Mouse (Mus musculus): Measurements from ENCODE around the gene Olfr1336. TPM values are rescaled to one million over a fixed set of nuclear protein-coding genes. Genes with fewer than 3 reads are reported as not detected.

The Olfr1336 gene
- polyA plus RNA-seq (2012; rRNA removed) = not detected in 2 replicates

DNA sequence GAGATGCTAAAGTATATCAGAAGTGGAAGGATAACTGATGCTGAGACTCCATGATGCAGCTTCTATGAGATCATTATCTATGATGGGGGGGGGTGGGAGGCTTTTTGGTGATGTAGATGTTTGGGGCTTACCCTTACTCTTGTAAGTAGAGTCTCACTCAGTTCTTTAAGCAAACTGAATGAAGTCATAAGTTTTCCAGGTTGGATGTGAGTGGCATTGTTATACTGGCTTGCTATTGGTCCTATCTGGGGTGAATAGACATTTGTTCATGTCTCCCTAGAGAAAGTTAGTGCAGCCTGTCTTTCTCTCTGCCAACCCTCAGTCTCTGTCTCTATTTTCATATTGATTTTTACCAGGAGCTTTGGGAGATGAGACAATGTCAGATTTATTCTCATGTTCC is at the start of gene Olfr1336:
Gene Olfr1336, plus strand, starts transcription at position 301 of the 400 bp plus-strand sequence.
- Histone ChIP-seq H3K36me3 (ENCODE audit: control insufficient read depth, insufficient read depth, low read length) (no peaks in the 10 kb centered on the region), H3K4me3 (ENCODE audit: low read depth, low read length) (no peak within 1 kb of the TSS), H3K27ac (ENCODE audit: insufficient read depth, low read depth, low read length) (no peak within 1 kb of the TSS), H3K27me3 (ENCODE audit: control insufficient read depth, insufficient read depth, low read length) (no peaks in the 10 kb centered on the region), H3K4me1 (ENCODE audit: control insufficient read depth, insufficient read depth, insufficient read length, low read length) (no peaks in the 10 kb centered on the region)
- TF ChIP-seq POLR2A (IDR thresholded peaks at IDR 0.05; ENCODE audit: low read depth, low read length) (no peak), CTCF (IDR thresholded peaks at IDR 0.05; ENCODE audit: extremely low read depth, insufficient read length, insufficient replicate concordance, low read depth, low read length) (no peak)

DNA sequence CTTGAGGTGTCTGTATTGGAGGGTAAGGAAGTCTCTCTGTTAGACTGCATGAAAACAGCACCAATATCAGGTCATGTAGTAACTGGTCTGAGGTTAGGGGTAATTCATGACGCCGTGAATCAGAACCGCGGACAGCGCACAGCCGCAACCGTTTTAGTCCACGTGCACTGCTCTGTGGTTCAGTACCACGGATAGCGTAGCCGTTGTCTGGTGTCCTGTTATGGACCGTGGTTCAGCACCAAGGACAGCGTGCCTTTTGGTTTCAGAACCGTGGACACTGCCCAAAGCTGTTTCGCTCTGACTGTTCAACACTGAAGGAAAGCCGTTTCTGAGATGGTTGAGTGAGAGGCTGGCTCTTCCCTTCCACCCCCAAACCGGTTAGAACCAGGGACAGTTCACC is 45.9 kb upstream of the Olfr1336 start, which contains the start of gene Gm20715:
Gene Gm20715, plus strand, starts transcription at position 235 of the 400 bp plus-strand sequence.
- Histone ChIP-seq H3K27ac (ENCODE audit: insufficient read depth, low read depth, low read length) (no peak within 1 kb of the TSS), H3K27me3 (ENCODE audit: control insufficient read depth, insufficient read depth, low read length) (no peaks in the 10 kb centered on the region), H3K4me1 (ENCODE audit: control insufficient read depth, insufficient read depth, insufficient read length, low read length) (no peaks in the 10 kb centered on the region), H3K36me3 (ENCODE audit: control insufficient read depth, insufficient read depth, low read length) (no peaks in the 10 kb centered on the region), H3K4me3 (ENCODE audit: low read depth, low read length) (no peak within 1 kb of the TSS)
- WGBS = 3% methylated on average over 17 of the region's 17 CpGs
- no peak for TF ChIP-seq CTCF (IDR thresholded peaks at IDR 0.05; ENCODE audit: extremely low read depth, insufficient read length, insufficient replicate concordance, low read depth, low read length)

DNA sequence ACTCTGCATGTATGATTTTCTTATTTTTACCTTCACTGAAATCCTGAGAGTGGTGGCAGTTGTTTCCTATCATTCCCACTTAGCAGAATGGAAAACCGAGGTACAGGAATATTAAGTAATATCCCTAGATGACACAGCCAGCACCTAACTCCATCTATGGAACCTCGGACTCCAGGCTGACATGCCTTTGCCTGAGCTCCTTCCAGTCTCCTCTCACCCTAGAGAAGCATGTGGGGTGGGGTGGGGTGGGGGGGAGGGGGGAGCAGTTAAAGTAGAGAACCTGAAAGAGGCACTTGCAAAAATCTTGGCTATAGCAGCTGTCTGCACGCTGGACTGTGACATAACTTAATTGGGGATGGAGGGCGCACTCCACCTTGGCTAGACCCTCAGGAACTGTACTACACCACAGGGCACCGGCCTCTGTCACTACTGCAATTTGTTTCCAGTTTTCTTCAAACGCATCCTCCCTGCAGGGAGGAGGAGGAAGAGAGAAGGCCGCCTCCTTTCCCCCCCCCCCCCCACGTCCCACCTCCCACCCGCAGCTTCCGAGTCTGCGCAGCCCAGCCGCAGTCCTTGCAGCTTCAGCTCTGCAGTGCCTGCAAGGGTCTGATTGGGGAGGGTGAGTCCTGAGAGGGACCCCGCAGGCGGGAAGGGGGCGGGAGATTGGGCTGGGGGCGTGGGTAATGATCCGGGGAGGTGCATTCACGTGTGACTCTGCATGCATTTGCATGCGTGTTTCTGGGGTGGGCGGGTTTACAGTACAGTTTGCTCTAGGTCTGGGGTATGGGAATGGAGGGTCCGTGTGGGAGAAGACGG is 41.1 kb upstream of the Olfr1336 start:
- 11% methylated on average over 22 of the region's 22 CpGs for WGBS
- no peaks in the 10 kb centered on the region for H3K27me3 ChIP-seq (ENCODE audit: control insufficient read depth, insufficient read depth, low read length)
- no peaks in the 10 kb centered on the region for H3K36me3 ChIP-seq (ENCODE audit: control insufficient read depth, insufficient read depth, low read length)
- no peaks in the 10 kb centered on the region for H3K4me1 ChIP-seq (ENCODE audit: control insufficient read depth, insufficient read depth, insufficient read length, low read length)
- no peak overlapping the region for H3K4me3 ChIP-seq (ENCODE audit: low read depth, low read length)
- H3K27ac ChIP-seq (ENCODE audit: insufficient read depth, low read depth, low read length) = no peak overlapping the region
- TF ChIP-seq POLR2A (IDR thresholded peaks at IDR 0.05; ENCODE audit: low read depth, low read length) = no peak
- no peak for TF ChIP-seq CTCF (IDR thresholded peaks at IDR 0.05; ENCODE audit: extremely low read depth, insufficient read length, insufficient replicate concordance, low read depth, low read length)

DNA sequence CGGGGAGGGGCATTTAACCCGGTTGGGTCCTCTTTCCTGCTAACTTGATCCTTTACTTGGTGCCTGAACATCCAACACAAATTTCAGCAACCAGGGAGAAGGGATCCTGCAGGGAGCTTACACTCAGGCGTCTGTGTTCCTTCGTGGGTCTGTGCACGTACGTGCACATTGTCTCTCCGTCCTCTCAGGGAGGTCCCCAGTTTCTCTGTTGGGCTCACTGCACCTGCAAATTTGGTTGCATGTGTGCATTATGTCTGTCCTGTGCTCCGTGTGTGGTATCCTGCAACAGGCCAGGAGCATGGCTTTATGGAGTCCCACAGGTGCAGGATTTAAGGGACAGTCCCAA is 40.6 kb upstream of the Olfr1336 start:
- no peak overlapping the region for H3K4me3 ChIP-seq (ENCODE audit: low read depth, low read length)
- no peak for TF ChIP-seq CTCF (IDR thresholded peaks at IDR 0.05; ENCODE audit: extremely low read depth, insufficient read length, insufficient replicate concordance, low read depth, low read length)
- no peak for TF ChIP-seq POLR2A (IDR thresholded peaks at IDR 0.05; ENCODE audit: low read depth, low read length)
- no peaks in the 10 kb centered on the region for H3K27me3 ChIP-seq (ENCODE audit: control insufficient read depth, insufficient read depth, low read length)
- H3K4me1 ChIP-seq (ENCODE audit: control insufficient read depth, insufficient read depth, insufficient read length, low read length) = no peaks in the 10 kb centered on the region
- H3K27ac ChIP-seq (ENCODE audit: insufficient read depth, low read depth, low read length) = no peak overlapping the region
- no peaks in the 10 kb centered on the region for H3K36me3 ChIP-seq (ENCODE audit: control insufficient read depth, insufficient read depth, low read length)
- WGBS = 28% methylated on average over 8 of the region's 8 CpGs

DNA sequence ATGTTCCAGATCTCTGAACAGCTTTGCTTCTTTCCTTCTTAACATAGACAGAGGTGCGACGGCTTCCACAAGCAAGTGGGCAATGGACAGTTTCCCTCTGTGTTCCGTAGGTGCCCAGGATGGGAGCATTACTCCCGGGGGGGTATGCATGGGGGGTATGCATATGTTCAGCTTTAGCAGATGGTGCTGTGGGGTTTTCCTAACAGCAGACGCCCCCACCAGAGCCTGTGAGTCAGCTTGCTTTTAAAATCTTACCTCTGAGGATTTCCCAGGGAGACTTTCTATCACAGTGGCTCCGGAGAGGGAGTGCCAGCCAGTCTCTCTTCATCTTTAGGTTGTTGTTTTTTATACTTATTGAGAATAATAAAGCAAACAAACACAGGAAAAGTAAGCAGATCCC is 36.1 kb upstream of the Olfr1336 start:
- no peak overlapping the region for H3K4me3 ChIP-seq (ENCODE audit: low read depth, low read length)
- H3K27me3 ChIP-seq (ENCODE audit: control insufficient read depth, insufficient read depth, low read length) = no peaks in the 10 kb centered on the region
- H3K4me1 ChIP-seq (ENCODE audit: control insufficient read depth, insufficient read depth, insufficient read length, low read length) = no peaks in the 10 kb centered on the region
- TF ChIP-seq POLR2A (IDR thresholded peaks at IDR 0.05; ENCODE audit: low read depth, low read length) = no peak
- no peak for TF ChIP-seq CTCF (IDR thresholded peaks at IDR 0.05; ENCODE audit: extremely low read depth, insufficient read length, insufficient replicate concordance, low read depth, low read length)
- no peak overlapping the region for H3K27ac ChIP-seq (ENCODE audit: insufficient read depth, low read depth, low read length)
- no peaks in the 10 kb centered on the region for H3K36me3 ChIP-seq (ENCODE audit: control insufficient read depth, insufficient read depth, low read length)
- WGBS = 74% methylated on average over 6 of the region's 6 CpGs

DNA sequence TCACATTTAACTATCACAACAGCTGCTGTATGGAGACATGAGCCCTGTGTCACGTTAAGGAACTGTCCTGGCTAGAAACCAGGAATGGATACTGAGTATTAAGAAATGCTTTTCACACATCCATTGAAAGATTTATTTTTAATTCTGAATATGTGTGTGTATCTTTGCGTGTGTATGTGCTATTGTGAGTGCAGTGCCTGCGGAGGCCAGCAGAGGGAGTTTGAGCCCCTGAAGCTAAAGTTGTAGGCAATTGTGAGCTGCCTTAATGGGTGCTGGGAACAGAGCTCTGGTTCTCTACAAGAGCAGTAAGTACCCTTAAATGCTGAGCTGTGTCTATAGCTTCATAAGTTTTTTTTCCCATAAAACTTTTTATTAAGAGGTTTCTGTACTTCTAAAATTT is 26.6 kb upstream of the Olfr1336 start:
- H3K27me3 ChIP-seq (ENCODE audit: control insufficient read depth, insufficient read depth, low read length) = no peaks in the 10 kb centered on the region
- H3K36me3 ChIP-seq (ENCODE audit: control insufficient read depth, insufficient read depth, low read length) = no peaks in the 10 kb centered on the region
- WGBS = 86% methylated on average over 3 of the region's 3 CpGs
- no peak overlapping the region for H3K4me3 ChIP-seq (ENCODE audit: low read depth, low read length)
- no peaks in the 10 kb centered on the region for H3K4me1 ChIP-seq (ENCODE audit: control insufficient read depth, insufficient read depth, insufficient read length, low read length)
- H3K27ac ChIP-seq (ENCODE audit: insufficient read depth, low read depth, low read length) = no peak overlapping the region
- TF ChIP-seq POLR2A (IDR thresholded peaks at IDR 0.05; ENCODE audit: low read depth, low read length) (no peak), CTCF (IDR thresholded peaks at IDR 0.05; ENCODE audit: extremely low read depth, insufficient read length, insufficient replicate concordance, low read depth, low read length) (no peak)

DNA sequence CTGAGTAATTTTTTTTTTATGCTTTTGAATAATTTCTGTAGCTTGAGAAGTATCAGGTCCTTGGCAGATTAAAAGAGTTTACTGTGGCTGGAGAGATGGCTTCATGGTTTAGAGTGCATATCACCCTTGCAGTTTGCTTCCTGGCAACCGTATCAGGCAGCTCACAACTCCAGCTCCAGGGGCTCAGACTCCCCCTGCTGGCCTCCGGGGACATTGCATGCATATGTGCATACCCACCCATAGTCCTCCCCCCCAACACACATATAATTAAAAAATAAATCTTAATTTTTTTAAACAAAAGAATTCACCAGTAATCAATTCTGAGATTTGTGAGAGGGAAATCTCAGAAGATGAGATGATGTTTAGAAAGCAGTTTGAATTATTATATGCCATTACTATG is 25.6 kb upstream of the Olfr1336 start:
- no peaks in the 10 kb centered on the region for H3K27me3 ChIP-seq (ENCODE audit: control insufficient read depth, insufficient read depth, low read length)
- WGBS = 25% methylated on average over 2 of the region's 2 CpGs

More for the DNA sequence above, 25.6 kb upstream of the Olfr1336 start:
- Histone ChIP-seq H3K36me3 (ENCODE audit: control insufficient read depth, insufficient read depth, low read length) (no peaks in the 10 kb centered on the region), H3K4me1 (ENCODE audit: control insufficient read depth, insufficient read depth, insufficient read length, low read length) (no peaks in the 10 kb centered on the region), H3K4me3 (ENCODE audit: low read depth, low read length) (no peak overlapping the region), H3K27ac (ENCODE audit: insufficient read depth, low read depth, low read length) (no peak overlapping the region)
- no peak for TF ChIP-seq POLR2A (IDR thresholded peaks at IDR 0.05; ENCODE audit: low read depth, low read length)
- peak; percentile 59; the same call in 1 of the 2 replicates for TF ChIP-seq CTCF (IDR thresholded peaks at IDR 0.05; ENCODE audit: extremely low read depth, insufficient read length, insufficient replicate concordance, low read depth, low read length)

Data from small intestine, adult 2 months (tissue).